Mouse (Mus musculus) adrenal gland, adult (tissue): Measurements from ENCODE around the gene P2ry4.
A peak's percentile ranks its signal among the peaks of the same experiment; 100 is the strongest.

ENCODE experiments used
- DNase-seq, 2 experiments: peaks; one replicate each; pipeline ENCODE4 v3.0.0; 2022 to 2023; ENCODE audit warnings: low spot score in 1 of 2; ENCODE audit not compliant: inconsistent age in 2 of 2

The P2ry4 gene

GRCm38 (mm10) chrX:100594791-100595190 is at the start of gene P2ry4:
Gene P2ry4 (minus strand): TSS chrX:100594869.
- DNase-seq = no peak

GRCm38 (mm10) chrX:100638477-100638876 is 43.8 kb upstream of the P2ry4 start:
- DNase-seq = no peak

- DNase-seq = no peak
These were observed 34.4 kb upstream of the P2ry4 start for GRCm38 (mm10) chrX:100629076-100629475.

- DNase-seq = peak; percentile 91 to 93
These were observed 31.4 kb upstream of the P2ry4 start, which contains the start of gene Pdzd11 for GRCm38 (mm10) chrX:100625802-100626793. Gene Pdzd11 (minus strand): TSS chrX:100626568.

- no peak for DNase-seq
These were observed 30.8 kb upstream of the P2ry4 start, which contains the start of gene Kif4 for GRCm38 (mm10) chrX:100625546-100625801. Gene Kif4 (plus strand): TSS chrX:100625737.

GRCm38 (mm10) chrX:100625146-100625545 is 30.5 kb upstream of the P2ry4 start:
- DNase-seq = peak in 1 of 2 experiments; percentile 41

- no peak for DNase-seq
These were observed 29.6 kb upstream of the P2ry4 start for GRCm38 (mm10) chrX:100624242-100624641.

GRCm38 (mm10) chrX:100621366-100621765 is 26.7 kb upstream of the P2ry4 start:
- peak in 1 of 2 experiments; percentile 32 for DNase-seq

- no peak for DNase-seq
These were observed 23.8 kb upstream of the P2ry4 start for GRCm38 (mm10) chrX:100618488-100618887.

- no peak for DNase-seq
These were observed 10.6 kb upstream of the P2ry4 start, which contains the start of gene Arr3 for GRCm38 (mm10) chrX:100605314-100605713. Gene Arr3 (plus strand): TSS chrX:100605497.

GRCm38 (mm10) chrX:100599755-100600154 is 5.1 kb upstream of the P2ry4 start:
- no peak for DNase-seq

GRCm38 (mm10) chrX:100597439-100597838 is 2.8 kb upstream of the P2ry4 start:
- DNase-seq = peak; percentile 19 to 62

GRCm38 (mm10) chrX:100571951-100572350 is 22.7 kb downstream of the P2ry4 start, which contains the start of gene Awat1:
Gene Awat1 (plus strand): TSS chrX:100572251.
- DNase-seq = no peak

GRCm38 (mm10) chrX:100565696-100566095 is 29.0 kb downstream of the P2ry4 start:
- no peak for DNase-seq

- no peak for DNase-seq
These were observed 38.6 kb downstream of the P2ry4 start for GRCm38 (mm10) chrX:100556026-100556425.
